Mouse (Mus musculus) urinary bladder, postnatal 4 days (tissue): ENCODE data around the gene A630089N07Rik.
"Not testable (repeated sequence)": the region's sequence is repeated elsewhere in the genome, so short reads cannot be mapped to it uniquely, and the experiment has no call there.

ENCODE experiments used
- DNase-seq, 2 experiments: peaks; one replicate each; pipeline ENCODE4 v3.0.0; 2021 to 2022; ENCODE audit warnings: low spot score in 2 of 2

Gene A630089N07Rik

GRCm38 (mm10) chr16:98081889-98082818, at the start of gene A630089N07Rik:
Gene A630089N07Rik, minus strand, starts transcription at chr16:98082450.
- peak; percentile 72 to 85 for DNase-seq

GRCm38 (mm10) chr16:98107109-98107508, 24.9 kb upstream of the A630089N07Rik start:
- DNase-seq = no peak

GRCm38 (mm10) chr16:98081550-98081888, 731 bp downstream of the A630089N07Rik start:
- DNase-seq = not testable (repeated sequence)

GRCm38 (mm10) chr16:98081140-98081539, 1.1 kb downstream of the A630089N07Rik start:
- DNase-seq = not testable (repeated sequence)

GRCm38 (mm10) chr16:98079382-98079781, 2.9 kb downstream of the A630089N07Rik start:
- not testable (repeated sequence) for DNase-seq

GRCm38 (mm10) chr16:98041676-98042075, 40.6 kb downstream of the A630089N07Rik start:
- no peak for DNase-seq

- DNase-seq = not testable (repeated sequence)
These were observed 47.3 kb downstream of the A630089N07Rik start for GRCm38 (mm10) chr16:98034971-98035370.

GRCm38 (mm10) chr16:98026186-98026585, 56.1 kb downstream of the A630089N07Rik start:
- not testable (repeated sequence) for DNase-seq

GRCm38 (mm10) chr16:98022657-98023345, 59.4 kb downstream of the A630089N07Rik start:
- no peak for DNase-seq

- DNase-seq = no peak
These were observed 60.2 kb downstream of the A630089N07Rik start for GRCm38 (mm10) chr16:98022081-98022480.

GRCm38 (mm10) chr16:97997383-97997731, 84.9 kb downstream of the A630089N07Rik start:
- DNase-seq = not testable (repeated sequence)

- peak; percentile 78 to 85 for DNase-seq
These were observed 85.5 kb downstream of the A630089N07Rik start, which contains the start of gene B230307C23Rik for GRCm38 (mm10) chr16:97996616-97997382. Gene B230307C23Rik, plus strand, starts transcription at chr16:97997315.

GRCm38 (mm10) chr16:97995849-97996615, 86.2 kb downstream of the A630089N07Rik start:
- DNase-seq = peak in 1 of 2 experiments; percentile 28

GRCm38 (mm10) chr16:97992477-97992876, 89.8 kb downstream of the A630089N07Rik start:
- not testable (repeated sequence) for DNase-seq

GRCm38 (mm10) chr16:97991517-97991916, 90.7 kb downstream of the A630089N07Rik start:
- no peak for DNase-seq

GRCm38 (mm10) chr16:97984589-97984988, 97.7 kb downstream of the A630089N07Rik start:
- DNase-seq = no peak

- no peak for DNase-seq
These were observed 100.9 kb downstream of the A630089N07Rik start for GRCm38 (mm10) chr16:97981362-97981761.

GRCm38 (mm10) chr16:97977722-97978121, 104.5 kb downstream of the A630089N07Rik start:
- DNase-seq = no peak

- no peak for DNase-seq
These were observed 105.0 kb downstream of the A630089N07Rik start for GRCm38 (mm10) chr16:97977277-97977676.

GRCm38 (mm10) chr16:97963956-97964540, 118.2 kb downstream of the A630089N07Rik start:
- DNase-seq = no peak
